Mouse (Mus musculus) CH12.LX (cell line): ENCODE results near the gene Nr2c2ap. TPM values are rescaled to one million over a fixed set of nuclear protein-coding genes. Genes with fewer than 3 reads are reported as not detected.

Experiments
- DNase-seq: peaks from one replicate; pipeline ENCODE4 v3.0.0-alpha.2; 2013; ENCODE audit errors: extremely low read depth
- H3K27ac ChIP-seq: 2 replicates; pipeline ENCODE4 v1.5.1; 2012; ENCODE audit warnings: low read depth, mild to moderate bottlenecking, control low read depth, moderate library complexity; ENCODE audit not compliant: insufficient read depth
- H3K27me3 ChIP-seq: replicated peaks from 2 replicates; pipeline ENCODE3; 2012; ENCODE audit warnings: inconsistent platforms
- H3K36me3 ChIP-seq, 2 experiments: replicated peaks in 1 of 2; 2 replicates each; pipeline versions ENCODE3 to v1.6.1; 2012; ENCODE audit warnings: inconsistent platforms in 1 of 2, low read length in 1 of 2, mild to moderate bottlenecking in 1 of 2, mixed read lengths in 1 of 2, moderate library complexity in 1 of 2; ENCODE audit not compliant: control insufficient read depth in 1 of 2, insufficient read depth in 1 of 2
- H3K4me1 ChIP-seq, 2 experiments: 2 replicates each; pipeline ENCODE4 v1.6.1; 2012; ENCODE audit warnings: inconsistent platforms in 1 of 2, moderate library complexity in 1 of 2; ENCODE audit not compliant: insufficient read depth in 2 of 2, control insufficient read depth in 1 of 2
- H3K4me2 ChIP-seq: 2 replicates; pipeline ENCODE4 v1.6.1; 2012; ENCODE audit warnings: low read depth, mild to moderate bottlenecking, control low read depth; ENCODE audit not compliant: poor library complexity, insufficient read depth, severe bottlenecking
- H3K4me3 ChIP-seq, 3 experiments: fragments of 150-350 bp in 1 of 3; sonication (generic) in 1 of 3; replicated peaks in 1 of 3; 2 replicates each; pipeline versions ENCODE3 to v1.5.1; 2011 to 2012; ENCODE audit warnings: low read depth in 2 of 3, low read length in 2 of 3, mild to moderate bottlenecking in 2 of 3, moderate library complexity in 2 of 3, control low read depth in 1 of 3, improper control_type of control experiment in 1 of 3, inconsistent platforms in 1 of 3, mixed read lengths in 1 of 3; ENCODE audit not compliant: poor library complexity in 1 of 3
- H3K79me2 ChIP-seq: replicated peaks from 2 replicates; pipeline ENCODE4 v1.6.1; 2012; ENCODE audit warnings: mild to moderate bottlenecking, moderate library complexity; ENCODE audit not compliant: control insufficient read depth, poor library complexity, insufficient read depth, severe bottlenecking; ENCODE audit errors: extremely low read depth
- H3K9ac ChIP-seq: 2 replicates; pipeline ENCODE4 v1.6.1; 2012; ENCODE audit warnings: low read depth, mild to moderate bottlenecking, control low read depth, moderate library complexity; ENCODE audit not compliant: insufficient read depth
- H3K9me3 ChIP-seq: replicated peaks from 2 replicates; pipeline ENCODE3; 2012; ENCODE audit warnings: low read length, inconsistent platforms, mixed read lengths
- BHLHE40 ChIP-seq: IDR thresholded peaks from 2 replicates; pipeline ENCODE4 v1.6.1; 2011; ENCODE audit warnings: mild to moderate bottlenecking, low read depth, low read length, improper control_type of control experiment
- CHD1 ChIP-seq: IDR thresholded peaks from 2 replicates; pipeline ENCODE4 v1.6.1; 2012; ENCODE audit warnings: low read depth, low read length, improper control_type of control experiment, inconsistent platforms
- CHD2 ChIP-seq: IDR thresholded peaks from 2 replicates; pipeline ENCODE4 v1.6.1; 2011; ENCODE audit warnings: low read length, improper control_type of control experiment
- CTCF ChIP-seq, 2 experiments: IDR thresholded peaks in 1 of 2; conservative IDR thresholded peaks in 1 of 2; 2 replicates each; pipeline ENCODE4 v1.5.1; 2011 to 2012; ENCODE audit warnings: low read depth in 2 of 2, low read length in 2 of 2, improper control_type of control experiment in 1 of 2, inconsistent platforms in 1 of 2, mild to moderate bottlenecking in 1 of 2, moderate library complexity in 1 of 2
- E2F4 ChIP-seq: IDR thresholded peaks from 2 replicates; pipeline ENCODE4 v1.6.1; 2011; ENCODE audit warnings: low read depth, low read length, improper control_type of control experiment; ENCODE audit not compliant: insufficient replicate concordance
- ELF1 ChIP-seq: IDR thresholded peaks from 2 replicates; pipeline ENCODE4 v1.6.1; 2014; ENCODE audit warnings: low read depth, mild to moderate bottlenecking, inconsistent platforms, low read length, improper control_type of control experiment
- ETS1 ChIP-seq: conservative IDR thresholded peaks from 2 replicates; pipeline ENCODE4 v1.6.1; 2012; ENCODE audit warnings: low read depth, mild to moderate bottlenecking, inconsistent platforms, low read length, improper control_type of control experiment, moderate library complexity
- GABPA ChIP-seq: IDR thresholded peaks from 2 replicates; pipeline ENCODE4 v1.6.1; 2012; ENCODE audit warnings: low read depth, low read length, improper control_type of control experiment, inconsistent platforms; ENCODE audit not compliant: insufficient replicate concordance
- HCFC1 ChIP-seq: IDR thresholded peaks from 2 replicates; pipeline ENCODE4 v1.6.1; 2012; ENCODE audit warnings: low read depth, mild to moderate bottlenecking, inconsistent platforms, low read length, improper control_type of control experiment
- JUN ChIP-seq: IDR thresholded peaks from 2 replicates; pipeline ENCODE4 v1.6.1; 2011; ENCODE audit warnings: low read depth, mild to moderate bottlenecking, low read length, improper control_type of control experiment, moderate library complexity; ENCODE audit not compliant: insufficient read depth
- JUND ChIP-seq: conservative IDR thresholded peaks from 2 replicates; pipeline ENCODE4 v1.6.1; 2011; ENCODE audit warnings: low read depth, low read length, improper control_type of control experiment
- KAT2A ChIP-seq: IDR thresholded peaks from 2 replicates; pipeline ENCODE4 v1.6.1; 2012; ENCODE audit warnings: low read length, improper control_type of control experiment, inconsistent platforms; ENCODE audit not compliant: insufficient replicate concordance
- MAFK ChIP-seq: IDR thresholded peaks from 2 replicates; pipeline ENCODE4 v1.6.1; 2011; ENCODE audit warnings: low read length, improper control_type of control experiment; ENCODE audit not compliant: insufficient replicate concordance
- MYC ChIP-seq: IDR thresholded peaks from 2 replicates; pipeline ENCODE4 v1.6.1; 2011; ENCODE audit warnings: low read depth, mild to moderate bottlenecking, improper control_type of control experiment, low read length
- NELFE ChIP-seq: IDR thresholded peaks from 2 replicates; pipeline ENCODE4 v1.6.1; 2011; ENCODE audit warnings: low read depth, low read length, improper control_type of control experiment
- NRF1 ChIP-seq: IDR thresholded peaks from 2 replicates; pipeline ENCODE4 v1.6.1; 2014; ENCODE audit warnings: low read depth, mild to moderate bottlenecking, inconsistent platforms, low read length, improper control_type of control experiment, moderate library complexity
- PAX5 ChIP-seq: IDR thresholded peaks from 2 replicates; pipeline ENCODE4 v1.6.1; 2012; ENCODE audit warnings: low read length, inconsistent platforms, mixed read lengths
- POLR2A ChIP-seq: IDR thresholded peaks from 2 replicates; pipeline ENCODE4 v1.6.1; 2011; ENCODE audit warnings: low read depth, mild to moderate bottlenecking, improper control_type of control experiment, low read length
- SIN3A ChIP-seq: IDR thresholded peaks from 2 replicates; pipeline ENCODE4 v1.6.1; 2012; ENCODE audit warnings: low read length, improper control_type of control experiment, inconsistent platforms
- SMC3 ChIP-seq: IDR thresholded peaks from 2 replicates; pipeline ENCODE4 v1.6.1; 2011; ENCODE audit warnings: low read depth, low read length, improper control_type of control experiment
- TBP ChIP-seq: conservative IDR thresholded peaks from 2 replicates; pipeline ENCODE4 v1.6.1; 2011; ENCODE audit warnings: low read depth, low read length, improper control_type of control experiment
- UBTF ChIP-seq: IDR thresholded peaks from 2 replicates; pipeline ENCODE4 v1.6.1; 2012; ENCODE audit warnings: low read depth, mild to moderate bottlenecking, inconsistent platforms, low read length, improper control_type of control experiment, moderate library complexity
- USF1 ChIP-seq: IDR thresholded peaks from 2 replicates; pipeline ENCODE4 v1.6.1; 2014; ENCODE audit warnings: low read depth, mild to moderate bottlenecking, inconsistent platforms, low read length, improper control_type of control experiment
- USF2 ChIP-seq: conservative IDR thresholded peaks from 2 replicates; pipeline ENCODE4 v1.6.1; 2011; ENCODE audit warnings: low read depth, low read length, improper control_type of control experiment
- ZC3H11A ChIP-seq: IDR thresholded peaks from 2 replicates; pipeline ENCODE4 v1.6.1; 2012; ENCODE audit warnings: low read depth, mild to moderate bottlenecking, inconsistent platforms, low read length, improper control_type of control experiment
- ZKSCAN1 ChIP-seq: IDR thresholded peaks from 2 replicates; pipeline ENCODE4 v1.6.1; 2012; ENCODE audit warnings: low read depth, inconsistent platforms, low read length, improper control_type of control experiment, borderline replicate concordance
- ZNF384 ChIP-seq: IDR thresholded peaks from 2 replicates; pipeline ENCODE4 v1.6.1; 2012; ENCODE audit warnings: low read depth, low read length, improper control_type of control experiment, inconsistent platforms
- dilution Hi-C: fragments of 300-500 bp; cut with MboI; formaldehyde crosslinking; loops from 2 replicates; pipeline ENCODE4 v1.14.3; 2020; ENCODE audit warnings: low sequenced_read_pairs; ENCODE audit not compliant: extremely low pct_unique_long_range_greater_than_20kb, extremely low pct_ligation_motif_present
- in situ Hi-C: fragments of 300-500 bp; cut with MboI; formaldehyde crosslinking; loops from 3 replicates; pipeline ENCODE4 v1.14.3; 2019; ENCODE audit warnings: low sequenced_read_pairs, low pct_ligation_motif_present, low pct_unique_long_range_greater_than_20kb, mixed read lengths
- polyA plus RNA-seq: library from polyadenylated mRNA; unstranded; fragments of >175 nt; gene quantifications from 2 replicates; pipeline ENCODE4 v1.2.1, GENCODE M21; 2012; ENCODE audit warnings: low read depth; ENCODE audit not compliant: insufficient read length
- total RNA-seq, 2 experiments: library from RNA; depleted of rRNA; stranded (reverse); fragments of 300-350 nt in 1 of 2; fragments of >200 nt in 1 of 2; gene quantifications; 2 replicates each; pipeline ENCODE4 v1.2.3; 2012 to 2014

Gene Nr2c2ap
- total and polyA plus RNA-seq, 3 experiments: 16.4 to 61.3 (median 22.7) TPM

- H3K9ac ChIP-seq: no peak overlapping the region
- peaks cover 10 to 43% of the 10 kb centered on the region in 2 experiments; a peak in 3 of 4 replicates for H3K4me1 ChIP-seq
- no peaks in the 10 kb centered on the region for H3K27me3 ChIP-seq
- H3K4me3 ChIP-seq: no peak overlapping the region
- H3K4me2 ChIP-seq: no peak overlapping the region
- no peak overlapping the region for H3K27ac ChIP-seq
- H3K9me3 ChIP-seq: no peaks in the 10 kb centered on the region
- dilution Hi-C loops: no loop called here
- DNase-seq: no peak
- in situ Hi-C loops: loop anchor here (5.0 kb wide), 1 partner anchor 37 kb away; no protein-coding TSS in a partner anchor
- H3K36me3 ChIP-seq: peaks cover 23 to 35% of the 10 kb centered on the region in 2 experiments
- no peak for TF ChIP-seq ZKSCAN1
- no peak for TF ChIP-seq ELF1
- no peak for TF ChIP-seq USF2
- TF ChIP-seq ZNF384: no peak
- no peak for TF ChIP-seq USF1
- TF ChIP-seq POLR2A: no peak
- TF ChIP-seq BHLHE40: no peak
- no peak for TF ChIP-seq NRF1
- no peak for TF ChIP-seq SIN3A
- TF ChIP-seq SMC3: no peak
- no peak for TF ChIP-seq JUN
- no peak for TF ChIP-seq ETS1
- no peak for TF ChIP-seq ZC3H11A
- no peak for TF ChIP-seq MAFK
- no peak for TF ChIP-seq KAT2A
- TF ChIP-seq UBTF: no peak
- H3K79me2 ChIP-seq: peaks cover 14% of the 10 kb centered on the region
Measured at GRCm38 (mm10) chr8:70130066-70130465, 1.1 kb upstream of the Nr2c2ap start.

DNA sequence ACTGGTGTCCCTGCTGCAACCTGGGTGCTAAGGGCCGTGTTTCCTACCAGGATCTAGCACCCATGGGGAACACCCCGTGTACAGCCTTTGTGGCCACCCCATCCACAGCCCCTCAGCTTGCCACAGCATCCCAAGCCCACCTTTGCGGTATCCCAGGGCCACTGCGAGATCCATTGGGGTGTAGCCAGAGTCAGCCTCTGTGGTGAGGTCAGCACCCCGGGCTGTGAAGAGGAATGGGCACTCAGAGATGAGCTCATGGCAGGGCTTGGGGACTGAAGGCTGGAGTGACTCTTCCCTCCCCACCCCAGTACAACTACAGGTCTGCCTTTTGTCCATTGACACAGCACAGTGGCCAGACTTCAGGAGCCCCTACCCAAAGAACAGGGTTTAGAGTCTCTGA lies 3.0 kb downstream of the Nr2c2ap start:
- H3K79me2 ChIP-seq: peaks cover 25% of the 10 kb centered on the region
- peaks cover 13 to 59% of the 10 kb centered on the region in 2 experiments for H3K4me1 ChIP-seq
- no peak for DNase-seq
- no peak overlapping the region for H3K27ac ChIP-seq
- H3K4me3 ChIP-seq: no peak overlapping the region
- peaks cover 40 to 56% of the 10 kb centered on the region in 2 experiments for H3K36me3 ChIP-seq
- no peaks in the 10 kb centered on the region for H3K9me3 ChIP-seq
- H3K27me3 ChIP-seq: no peaks in the 10 kb centered on the region
- H3K9ac ChIP-seq: no peak overlapping the region
- TF ChIP-seq MAFK (no peak), PAX5 (no peak), KAT2A (no peak), MYC (no peak), NELFE (no peak), GABPA (no peak), ZNF384 (no peak), JUND (no peak), CTCF (conservative IDR thresholded peaks at IDR 0.05 in 1 of 2, IDR thresholded peaks at IDR 0.05 in 1 of 2; ENCODE audit: low read depth in 2 of 2, low read length in 2 of 2) (no peak), TBP (no peak), E2F4 (no peak), ZC3H11A (no peak), ELF1 (no peak), ZKSCAN1 (no peak), NRF1 (no peak), CHD1 (no peak), HCFC1 (no peak), CHD2 (no peak), USF1 (no peak)
- TF ChIP-seq, all 38 proteins: peak for 0
- no peak overlapping the region for H3K4me2 ChIP-seq
- in situ Hi-C loops (loop anchor here (5.0 kb wide), 1 partner anchor 33 kb away; no protein-coding TSS in a partner anchor), dilution Hi-C loops (no loop called here)
